Mouse (Mus musculus) G1E-ER4 (cell line): Measurements from ENCODE around the gene Lamc3. TPM values are rescaled to one million over a fixed set of nuclear protein-coding genes. Genes with fewer than 3 reads are reported as not detected.

Experiments
- GATA1 ChIP-seq: IDR thresholded peaks from one replicate; pipeline ENCODE4 v1.8.0; 2012; ENCODE audit warnings: low read length, inconsistent platforms
- polyA plus RNA-seq: library from polyadenylated mRNA; stranded (reverse); fragments of >175 nt; gene quantifications from 2 replicates; pipeline ENCODE4 v1.2.3, GENCODE M21; 2012

Gene Lamc3
- polyA plus RNA-seq, 1 experiment: not detected

GRCm38 (mm10) chr2:31904622-31905021 lies 17.5 kb downstream of the Lamc3 start:
- TF ChIP-seq GATA1: no peak

GRCm38 (mm10) chr2:31905682-31906081 lies 18.6 kb downstream of the Lamc3 start:
- TF ChIP-seq GATA1: no peak

- no peak for TF ChIP-seq GATA1
These were observed 19.3 kb downstream of the Lamc3 start for GRCm38 (mm10) chr2:31906407-31906806.

- TF ChIP-seq GATA1: no peak
These were observed 25.5 kb downstream of the Lamc3 start for GRCm38 (mm10) chr2:31912575-31912974.

- no peak for TF ChIP-seq GATA1
These were observed 28.0 kb downstream of the Lamc3 start for GRCm38 (mm10) chr2:31915112-31915511.

- TF ChIP-seq GATA1: no peak
These were observed 30.5 kb downstream of the Lamc3 start for GRCm38 (mm10) chr2:31917636-31918035.

- TF ChIP-seq GATA1: no peak
These were observed 36.6 kb downstream of the Lamc3 start for GRCm38 (mm10) chr2:31923645-31924044.

GRCm38 (mm10) chr2:31924811-31925210 lies 37.7 kb downstream of the Lamc3 start:
- TF ChIP-seq GATA1: no peak

- no peak for TF ChIP-seq GATA1
These were observed 38.8 kb downstream of the Lamc3 start for GRCm38 (mm10) chr2:31925936-31926335.

- TF ChIP-seq GATA1: no peak
These were observed 42.6 kb downstream of the Lamc3 start for GRCm38 (mm10) chr2:31929664-31930063.

- no peak for TF ChIP-seq GATA1
These were observed 47.5 kb downstream of the Lamc3 start for GRCm38 (mm10) chr2:31934551-31934950.

GRCm38 (mm10) chr2:31935054-31935453 lies 48.0 kb downstream of the Lamc3 start:
- no peak for TF ChIP-seq GATA1

GRCm38 (mm10) chr2:31938298-31938697 lies 51.2 kb downstream of the Lamc3 start:
- TF ChIP-seq GATA1: no peak

GRCm38 (mm10) chr2:31943011-31943410 lies 55.9 kb downstream of the Lamc3 start:
- no peak for TF ChIP-seq GATA1

- no peak for TF ChIP-seq GATA1
These were observed 58.5 kb downstream of the Lamc3 start for GRCm38 (mm10) chr2:31945580-31945979.

- no peak for TF ChIP-seq GATA1
These were observed 61.3 kb downstream of the Lamc3 start for GRCm38 (mm10) chr2:31948392-31948791.

GRCm38 (mm10) chr2:31948801-31949200 lies 61.7 kb downstream of the Lamc3 start:
- TF ChIP-seq GATA1: no peak
